Mouse (Mus musculus): Measurements from ENCODE around the gene Hs3st2.
"Not testable (repeated sequence)": the region's sequence is repeated elsewhere in the genome, so short reads cannot be mapped to it uniquely, and the experiment has no call there.

DNA sequence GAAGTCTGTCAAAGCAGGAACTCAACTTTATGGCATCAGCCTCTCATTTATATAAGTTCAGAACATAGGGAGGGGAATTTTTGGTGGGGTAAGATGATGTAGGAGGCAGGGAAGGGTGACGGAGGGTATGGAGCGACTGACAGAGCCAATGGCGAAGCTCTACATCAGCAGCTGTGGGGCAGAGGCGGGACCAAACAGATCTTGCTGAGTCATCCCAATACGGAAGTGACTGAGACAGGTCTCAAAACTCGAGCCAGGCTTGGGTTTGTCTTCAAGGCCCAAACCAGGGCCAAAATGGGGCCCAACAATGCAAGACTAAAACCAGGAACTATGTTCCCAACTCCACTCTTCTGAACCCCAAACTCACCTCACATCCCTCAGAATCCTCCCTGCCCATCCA lies 30.2 kb upstream of the Hs3st2 start:
- not testable (repeated sequence) for TF ChIP-seq POLR2A (IDR thresholded peaks at IDR 0.05; ENCODE audit: insufficient read length, low read depth); E2F4 (IDR thresholded peaks at IDR 0.05; ENCODE audit: insufficient read depth); SRF (IDR thresholded peaks at IDR 0.05; ENCODE audit: control insufficient read depth, insufficient read length, low read depth); CEBPB (IDR thresholded peaks at IDR 0.05; ENCODE audit: insufficient read depth, poor library complexity, severe bottlenecking); POLR2AphosphoS2 (IDR thresholded peaks at IDR 0.05; ENCODE audit: insufficient read length, low read depth); MYOG (IDR thresholded peaks at IDR 0.05; ENCODE audit: control insufficient read depth in 1 of 3, insufficient read depth in 1 of 3, insufficient read length in 2 of 3, low read depth in 2 of 3); MYOD1 (IDR thresholded peaks at IDR 0.05; ENCODE audit: control insufficient read depth in 1 of 3, insufficient read length in 2 of 3, low read depth in 2 of 3); TCF3 (IDR thresholded peaks at IDR 0.05; ENCODE audit: insufficient read length, low read depth); USF1 (IDR thresholded peaks at IDR 0.05; ENCODE audit: low read depth)

All from myocyte (in vitro differentiated cells).